Mouse (Mus musculus) urinary bladder, postnatal 0 days (tissue): Measurements from ENCODE around the gene Slc39a10. TPM values are rescaled to one million over a fixed set of nuclear protein-coding genes. Genes with fewer than 3 reads are reported as not detected.

ENCODE experiments used
- polyA plus RNA-seq: library from polyadenylated mRNA; unstranded; fragments of >200 nt; fragmentation: Nextera tagmentation; extraction: Ambion mirVana; gene quantifications from 2 replicates; pipeline ENCODE4 v1.2.1, GENCODE M21; 2015

Slc39a10 gene
- polyA plus RNA-seq: 30.9 and 36.7 TPM in 2 replicates

DNA sequence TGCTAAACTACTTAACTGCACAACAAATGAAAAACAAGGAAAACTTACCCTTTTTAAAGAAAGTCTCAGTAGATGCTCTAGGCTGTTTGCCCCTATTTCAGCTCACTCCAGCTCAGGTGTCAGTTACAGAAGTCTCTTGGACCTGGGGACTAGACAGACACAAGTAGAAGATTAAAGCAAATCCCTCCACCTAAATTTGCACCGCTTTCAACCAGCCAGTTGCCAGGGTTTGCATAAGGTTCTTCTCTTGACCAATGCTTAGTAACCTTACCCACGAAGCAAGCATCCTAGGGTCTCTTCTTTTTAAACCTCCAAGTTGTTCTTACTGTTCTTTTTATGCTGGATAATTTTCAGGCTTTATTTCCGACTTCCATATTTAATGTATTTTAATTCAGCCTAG lies at the start of gene Slc39a10:
Gene Slc39a10, minus strand, starts transcription at position 101 of the 400 bp plus-strand sequence.

